Mouse (Mus musculus) c-Kit-positive CD71-positive TER-119-positive erythroid progenitor cells, embryonic 14.5 days (primary cell): Measurements from ENCODE around the gene Yif1b.
A peak's percentile ranks its signal among the peaks of the same experiment; 100 is the strongest.

Experiments used
- DNase-seq: peaks from one replicate; pipeline ENCODE4 v3.0.0-alpha.2; 2013; ENCODE audit warnings: low spot score

Gene Yif1b

GRCm38 (mm10) chr7:29244732-29245416 lies 6.7 kb downstream of the Yif1b start:
- no peak for DNase-seq

- DNase-seq: no peak
Observed at GRCm38 (mm10) chr7:29246015-29246414, 7.9 kb downstream of the Yif1b start.

DNA sequence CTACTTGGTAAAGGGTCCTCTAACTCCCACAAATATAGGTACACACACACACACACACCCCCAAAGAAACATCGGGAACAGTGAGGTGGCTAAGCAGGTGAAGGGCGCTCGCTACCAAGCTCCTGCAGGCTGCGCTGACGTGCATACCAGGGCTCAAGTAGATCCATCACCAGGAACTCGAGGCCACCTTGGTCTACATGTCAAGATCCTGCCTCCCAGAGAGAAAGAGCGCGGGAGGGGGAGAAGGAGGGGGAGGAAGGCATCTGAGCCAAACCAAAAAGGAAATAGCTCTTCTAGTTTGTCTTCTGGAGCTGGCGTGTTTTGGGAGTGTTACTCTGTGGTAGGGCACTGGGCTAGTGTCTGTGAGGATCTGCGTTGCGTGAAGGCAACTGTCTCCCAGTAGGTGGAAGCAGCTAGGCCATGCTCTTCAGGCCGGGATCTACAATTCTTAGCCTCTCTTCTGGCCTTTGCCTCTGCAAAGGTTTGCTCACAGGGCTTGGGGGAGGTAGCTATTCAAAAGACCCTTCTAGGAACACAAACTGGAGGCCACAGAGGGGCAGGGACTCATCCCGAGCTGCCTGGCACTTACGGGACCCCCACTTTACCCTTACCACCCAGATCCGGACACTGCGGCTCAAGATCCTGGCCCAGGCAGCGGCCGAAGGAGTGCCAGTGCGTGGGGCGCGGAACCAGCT lies 8.6 kb downstream of the Yif1b start:
- no peak for DNase-seq

GRCm38 (mm10) chr7:29247314-29247700 lies 9.2 kb downstream of the Yif1b start:
- DNase-seq: peak; percentile 71

- no peak for DNase-seq
Observed at GRCm38 (mm10) chr7:29247706-29248105, 9.6 kb downstream of the Yif1b start.

DNA sequence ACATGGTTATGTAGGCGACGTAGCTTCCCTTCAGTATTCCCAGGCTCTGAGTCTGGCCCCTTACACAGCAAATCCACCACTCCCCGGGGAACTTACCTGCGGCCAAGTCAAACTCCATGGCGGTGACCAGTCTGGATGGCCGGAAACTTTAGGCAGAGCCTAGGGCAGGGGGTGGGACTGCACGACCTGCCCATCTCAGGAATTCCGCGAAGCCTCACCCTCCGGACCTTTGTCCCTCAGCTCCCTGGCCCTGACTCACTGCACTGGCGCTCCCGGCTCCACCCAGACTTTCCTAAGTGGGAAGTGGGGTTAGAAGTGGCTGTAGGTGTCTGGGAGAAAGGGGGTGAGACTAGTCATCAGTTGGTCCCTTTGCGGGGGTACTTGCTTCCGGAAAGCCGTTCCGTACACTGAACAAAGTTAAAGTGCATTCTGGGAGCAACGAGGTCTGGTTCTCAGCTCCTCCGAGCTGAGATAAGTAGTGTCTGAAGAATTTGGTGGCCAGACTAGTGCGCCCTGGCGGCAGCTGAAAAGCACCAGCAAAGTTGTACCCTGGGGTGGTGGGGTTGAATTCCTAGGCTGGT lies 10.2 kb downstream of the Yif1b start, which contains the start of gene 2200002D01Rik:
Gene 2200002D01Rik, minus strand, starts transcription at position 206 of the 581 bp plus-strand sequence.
- DNase-seq: no peak

- DNase-seq: no peak
Observed at GRCm38 (mm10) chr7:29251166-29251565, 13.0 kb downstream of the Yif1b start.

DNA sequence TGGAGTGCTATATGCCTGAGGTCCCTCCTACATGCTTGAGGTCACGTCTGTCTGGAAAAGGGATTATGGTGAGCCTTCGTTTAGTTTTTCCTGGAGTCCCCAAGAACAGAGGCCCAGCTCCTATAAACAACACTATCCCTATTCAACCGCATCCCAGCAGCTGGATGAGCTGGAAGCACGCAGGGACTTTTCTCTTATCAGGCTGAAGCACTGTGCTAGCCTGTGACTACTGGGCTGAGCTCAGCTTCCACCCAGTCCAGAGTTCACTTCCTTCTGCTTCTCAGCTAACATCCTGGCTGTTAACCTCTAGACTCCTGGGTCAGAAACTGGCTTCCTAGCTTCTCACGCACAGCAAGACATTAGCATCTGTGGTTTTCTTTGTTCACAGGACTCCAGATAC lies 15.7 kb downstream of the Yif1b start:
- no peak for DNase-seq

GRCm38 (mm10) chr7:29255875-29256274 lies 17.7 kb downstream of the Yif1b start:
- DNase-seq: no peak

- no peak for DNase-seq
Observed at GRCm38 (mm10) chr7:29257368-29257767, 19.2 kb downstream of the Yif1b start.

- DNase-seq: no peak
Observed at GRCm38 (mm10) chr7:29259781-29260730, 21.9 kb downstream of the Yif1b start.

DNA sequence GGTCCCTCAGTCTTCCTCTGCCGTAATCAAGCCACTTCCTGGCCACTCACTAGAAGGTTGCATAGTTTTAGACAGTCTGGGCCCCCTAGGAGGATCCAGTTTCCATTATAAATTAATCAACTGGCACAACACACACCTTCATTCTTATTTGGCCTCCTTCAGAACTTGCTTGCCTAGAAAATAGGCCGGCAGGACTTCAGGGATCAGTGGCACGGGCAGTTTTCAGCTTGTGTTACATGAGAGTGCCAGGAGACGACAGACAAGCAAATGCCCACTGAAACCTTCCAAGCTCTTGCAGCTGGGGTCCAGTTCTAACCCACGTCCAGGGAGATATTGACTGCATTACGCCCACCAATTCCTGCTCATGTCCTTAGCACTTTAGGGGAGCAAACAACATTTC lies 24.0 kb downstream of the Yif1b start:
- no peak for DNase-seq

DNA sequence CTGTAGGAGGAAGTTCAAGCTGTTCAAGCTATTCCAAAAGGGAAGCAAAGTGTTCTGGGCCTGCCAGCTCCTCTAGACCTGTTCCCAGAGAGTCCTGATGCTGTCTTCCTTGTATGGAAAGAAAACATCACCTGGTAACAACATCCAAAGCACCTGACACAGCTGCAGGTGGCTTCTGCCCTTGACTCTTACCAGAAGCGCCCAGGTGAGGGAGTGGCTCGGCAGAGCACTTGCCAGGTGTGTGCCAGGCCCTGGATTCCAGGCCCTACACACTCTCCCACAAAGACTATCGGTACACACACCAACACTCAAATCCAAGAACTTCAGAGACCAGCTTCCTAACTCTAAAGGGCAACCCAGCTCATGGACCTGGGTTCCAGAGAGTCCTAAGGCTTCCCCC lies 25.7 kb downstream of the Yif1b start:
- DNase-seq: no peak

- no peak for DNase-seq
Observed at GRCm38 (mm10) chr7:29265636-29266035, 27.5 kb downstream of the Yif1b start.

GRCm38 (mm10) chr7:29266931-29267330 lies 28.8 kb downstream of the Yif1b start:
- no peak for DNase-seq

DNA sequence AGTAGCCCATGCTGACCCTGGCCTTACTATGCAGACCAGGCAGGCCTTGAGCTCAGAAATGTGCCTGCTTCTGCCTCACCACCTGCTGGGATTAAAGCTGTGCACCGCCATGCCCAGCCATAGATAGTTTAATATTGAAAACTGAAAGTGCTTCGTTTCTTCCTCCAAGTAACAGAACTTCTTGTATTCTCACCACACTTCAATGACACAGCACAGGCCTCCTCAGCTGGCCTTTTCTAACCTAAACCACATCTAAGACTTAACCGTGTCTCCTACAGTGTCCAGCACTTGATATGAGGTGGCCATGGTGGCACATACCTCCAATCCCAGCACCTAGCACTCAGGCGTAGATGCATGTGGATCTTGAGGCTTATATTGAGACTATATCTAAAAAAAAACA lies 32.3 kb downstream of the Yif1b start:
- no peak for DNase-seq

DNA sequence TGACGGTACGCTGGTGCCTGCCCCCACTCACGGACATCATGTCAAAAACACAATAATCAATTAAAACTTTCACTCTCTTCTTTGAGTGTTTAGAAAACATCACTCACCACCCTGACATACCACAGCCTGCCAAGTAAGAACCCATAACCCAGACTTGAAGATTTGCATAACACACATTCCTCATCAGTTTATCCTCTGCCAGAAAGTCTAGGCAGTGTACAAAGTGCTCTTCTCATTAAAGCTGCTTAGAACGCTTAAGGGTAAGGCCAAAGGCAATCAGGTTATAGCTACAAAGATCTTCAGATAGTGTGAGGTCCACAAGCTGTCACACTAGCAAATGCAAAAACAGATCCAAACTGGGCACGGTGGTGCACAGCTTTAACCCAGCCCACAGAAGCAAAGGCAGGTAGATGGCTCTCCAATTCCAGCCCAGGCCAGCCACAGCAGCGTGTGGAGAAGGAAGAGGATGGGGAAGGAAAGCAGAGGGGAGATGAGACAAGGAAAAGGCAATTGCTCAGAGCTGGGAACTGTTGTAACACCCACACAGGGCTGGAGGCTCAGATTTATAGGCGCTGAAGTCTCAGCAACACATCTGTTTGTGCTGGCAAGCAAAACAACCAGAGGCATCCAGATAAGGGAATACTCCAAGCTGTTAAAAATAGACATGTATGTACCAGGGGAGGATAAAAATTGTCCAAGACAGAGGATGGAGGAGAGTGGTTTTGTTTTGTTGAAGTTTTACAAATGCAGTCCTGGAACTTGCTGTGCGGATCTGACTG lies 33.7 kb downstream of the Yif1b start:
- no peak for DNase-seq

GRCm38 (mm10) chr7:29276715-29277114 lies 38.6 kb downstream of the Yif1b start:
- no peak for DNase-seq

DNA sequence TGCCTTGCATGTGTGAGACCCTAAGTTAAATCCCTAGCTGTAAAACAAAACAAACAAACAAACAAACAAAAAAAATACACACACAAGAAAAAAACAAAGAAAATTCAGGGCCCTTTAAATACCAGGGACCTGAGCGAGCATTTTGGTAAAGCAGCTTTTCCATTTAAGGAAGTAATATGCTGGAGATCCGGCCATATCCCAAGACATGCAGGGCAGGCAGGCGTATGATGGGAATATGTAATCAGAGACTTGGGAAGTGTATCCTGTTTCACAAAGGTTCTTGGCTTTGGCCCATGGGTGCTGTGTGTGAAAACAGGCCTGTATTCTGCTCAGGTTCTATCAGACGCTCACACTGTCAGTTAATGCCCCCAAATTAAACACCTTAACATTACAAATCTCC lies 39.4 kb downstream of the Yif1b start:
- no peak for DNase-seq

GRCm38 (mm10) chr7:29279261-29279660 lies 41.1 kb downstream of the Yif1b start:
- no peak for DNase-seq

GRCm38 (mm10) chr7:29279924-29280323 lies 41.8 kb downstream of the Yif1b start:
- no peak for DNase-seq
